Mouse (Mus musculus): ENCODE measurements around the gene Gucd1.

DNA sequence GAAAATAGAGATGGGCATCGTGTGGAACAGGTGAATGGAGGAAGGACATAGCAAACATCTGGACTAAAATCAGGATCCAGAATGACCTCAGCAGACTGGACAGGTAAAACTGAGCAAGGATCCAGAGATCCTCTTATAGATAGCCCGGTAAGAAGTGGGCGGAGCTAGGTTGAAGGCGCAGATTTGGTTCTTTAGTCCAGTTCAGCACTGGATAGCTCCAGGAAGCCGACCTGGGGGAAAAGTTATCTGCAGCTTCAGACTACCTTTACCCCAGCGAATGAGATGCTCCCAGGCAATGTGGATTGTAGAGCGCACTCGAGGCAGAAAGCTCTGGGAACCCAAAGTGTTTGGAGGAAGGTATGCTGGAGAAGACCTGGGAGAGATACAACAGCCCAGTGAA, 175.8 kb downstream of the Gucd1 start:
- TF ChIP-seq POLR2A (IDR thresholded peaks at IDR 0.05; ENCODE audit: borderline replicate concordance, control insufficient read depth, low read depth, low read length) (no peak), CTCF (IDR thresholded peaks at IDR 0.05; ENCODE audit: control insufficient read depth, insufficient read depth, low read length) (no peak)
